ENCODE assay signal across 16 mouse cellular contexts in genomic region chr10:82780322-82780721, GRCm38 (mm10). TPM values are rescaled to one million over a fixed set of nuclear protein-coding genes. Genes with fewer than 3 reads are reported as not detected.
DNase-seq lines count a peak whose midpoint lies in the region; ATAC-seq and TF ChIP-seq lines count a peak whose summit lies in the region.
"Had no signal": no experiment of that assay in that cellular context is flagged by ENCODE, and none has a peak within 500 bp of the region (broad histone marks: within the 10 kb centered on the region; RNA-seq: fewer than 3 reads in every experiment).

No protein-coding gene starts in this region.

- H3K4me2 ChIP-seq in liver, postnatal 0 days (ENCODE audit: low read depth, low read length) = no peak overlapping the region
- no peak overlapping the region for H3K4me2 ChIP-seq in stomach, postnatal 0 days (replicated peaks; ENCODE audit: low read depth)
- H3K4me2 ChIP-seq: kidney, embryonic 15.5 days; lung, embryonic 15.5 days; midbrain, embryonic 13.5 days had no signal

- no peaks in the 10 kb centered on the region for H3K9me3 ChIP-seq in liver, postnatal 0 days (ENCODE audit: low read length)
- H3K9me3 ChIP-seq in stomach, postnatal 0 days (ENCODE audit: control insufficient read depth, low read length) = no peaks in the 10 kb centered on the region
- H3K9me3 ChIP-seq: embryonic facial prominence, embryonic 10.5 days; kidney, embryonic 15.5 days; lung, embryonic 15.5 days; midbrain, embryonic 13.5 days had no signal

- no peaks in the 10 kb centered on the region for H3K36me3 ChIP-seq in liver, postnatal 0 days (replicated peaks; ENCODE audit: insufficient read depth, low read length)
- no peaks in the 10 kb centered on the region for H3K36me3 ChIP-seq in stomach, postnatal 0 days (ENCODE audit: control insufficient read depth, insufficient read depth, low read length)
- H3K36me3 ChIP-seq: embryonic facial prominence, embryonic 10.5 days; kidney, embryonic 15.5 days; lung, embryonic 15.5 days; midbrain, embryonic 13.5 days had no signal

- peak; percentile 64 for ATAC-seq in liver, postnatal 0 days
- peak; percentile 67 for ATAC-seq in stomach, postnatal 0 days (ENCODE audit: low FRiP score, low TSS enrichment)
- ATAC-seq: midbrain, embryonic 13.5 days; Patski had no signal

- no peak for TF ChIP-seq CTCF in liver, postnatal 0 days (IDR thresholded peaks at IDR 0.05; ENCODE audit: low read depth)
- TF ChIP-seq CTCF in stomach, postnatal 0 days (IDR thresholded peaks at IDR 0.05; ENCODE audit: low read depth) = no peak
- TF ChIP-seq CTCF in cerebellum, adult 2 months (IDR thresholded peaks at IDR 0.05; ENCODE audit: borderline replicate concordance, insufficient read depth, low read depth, low read length) = no peak

- H3K9ac ChIP-seq in liver, postnatal 0 days (replicated peaks) = no peak overlapping the region
- no peak overlapping the region for H3K9ac ChIP-seq in stomach, postnatal 0 days (ENCODE audit: low read length)
- H3K9ac ChIP-seq: kidney, embryonic 15.5 days; lung, embryonic 15.5 days; midbrain, embryonic 13.5 days had no signal

- peaks cover 23% of the 10 kb centered on the region for H3K4me1 ChIP-seq in liver, postnatal 0 days (ENCODE audit: insufficient read depth)
- no peaks in the 10 kb centered on the region for H3K4me1 ChIP-seq in stomach, postnatal 0 days (replicated peaks; ENCODE audit: control insufficient read depth, insufficient read depth)
- H3K4me1 ChIP-seq in cerebellum, adult 2 months (ENCODE audit: control insufficient read depth, insufficient read depth, low read length) = no peaks in the 10 kb centered on the region; the same call in 1 of the 2 replicates
- H3K4me1 ChIP-seq: lung, embryonic 15.5 days; midbrain, embryonic 13.5 days had no signal

- 54% methylated on average over 3 of the region's 3 CpGs for WGBS in liver, postnatal 0 days (ENCODE audit: insufficient replicate concordance)
- WGBS in stomach, postnatal 0 days = 82% methylated on average over 3 of the region's 3 CpGs
- WGBS in cerebellum, adult 2 months = 94% methylated on average over 3 of the region's 3 CpGs

- no peak for TF ChIP-seq EP300 in liver, postnatal 0 days (IDR thresholded peaks at IDR 0.05; ENCODE audit: low read depth)
- no peak for TF ChIP-seq EP300 in stomach, postnatal 0 days (optimal IDR thresholded peaks at IDR 0.05)

- DNase-seq in spleen, postnatal 36 days (ENCODE audit: low spot score in 2 of 2) = peak; percentile 29 to 33
- DNase-seq in spleen, postnatal 4 days (ENCODE audit: low spot score in 2 of 2) = no peak
- DNase-seq in c-Kit-negative CD71-positive TER-119-positive erythroid progenitor cells, embryonic 14.5 days (ENCODE audit: low read depth, low spot score) = peak; percentile 48
- DNase-seq in liver, postnatal 0 days = no peak
- DNase-seq in stomach, postnatal 0 days (ENCODE audit: low spot score) = no peak
- no peak for DNase-seq in MN1 (ENCODE audit: low spot score)
- DNase-seq in adipocyte (ENCODE audit: low spot score) = no peak
- no peak for DNase-seq in cerebellum, adult 2 months
- DNase-seq: adrenal gland, postnatal 36 days; cerebellum, adult 18-20 months; gastrocnemius, postnatal 36 days had no signal

- no peaks in the 10 kb centered on the region for H3K27me3 ChIP-seq in liver, postnatal 0 days (ENCODE audit: insufficient read depth, low read length)
- no peaks in the 10 kb centered on the region for H3K27me3 ChIP-seq in stomach, postnatal 0 days (ENCODE audit: control insufficient read depth, insufficient read depth, low read length)
- H3K27me3 ChIP-seq in cerebellum, adult 2 months (ENCODE audit: control insufficient read depth, insufficient read depth, low read length) = no peaks in the 10 kb centered on the region
- H3K27me3 ChIP-seq: kidney, embryonic 15.5 days; lung, embryonic 15.5 days; midbrain, embryonic 13.5 days; Patski had no signal

- no peak overlapping the region for H3K27ac ChIP-seq in liver, postnatal 0 days (ENCODE audit: low read depth)
- H3K27ac ChIP-seq in stomach, postnatal 0 days (replicated peaks) = no peak overlapping the region
- no peak overlapping the region for H3K27ac ChIP-seq in cerebellum, adult 2 months (ENCODE audit: insufficient read depth, low read length)
- H3K27ac ChIP-seq: embryonic facial prominence, embryonic 10.5 days; kidney, embryonic 15.5 days; lung, embryonic 15.5 days; midbrain, embryonic 13.5 days had no signal

- no peak for TF ChIP-seq POLR2A in cerebellum, adult 2 months (IDR thresholded peaks at IDR 0.05; ENCODE audit: borderline replicate concordance, insufficient read depth, low read length)

- H3K4me3 ChIP-seq in liver, postnatal 0 days (ENCODE audit: low read depth, low read length) = no peak overlapping the region
- no peak overlapping the region for H3K4me3 ChIP-seq in stomach, postnatal 0 days (ENCODE audit: low read depth, low read length)
- no peak overlapping the region for H3K4me3 ChIP-seq in cerebellum, adult 2 months (replicated peaks; ENCODE audit: insufficient read depth, low read depth, low read length)
- H3K4me3 ChIP-seq: embryonic facial prominence, embryonic 10.5 days; kidney, embryonic 15.5 days; lung, embryonic 15.5 days; midbrain, embryonic 13.5 days had no signal

RNA-seq across cellular contexts. Expression of gene Nfyb, which starts 16.4 kb away (rescaled TPM):
- polyA plus RNA-seq in liver, postnatal 0 days (2015; fragmentation: Nextera tagmentation; extraction: Ambion mirVana) = 26.6 and 30.1 TPM in 2 replicates
- polyA plus RNA-seq in stomach, postnatal 0 days (2015; fragmentation: Nextera tagmentation; extraction: Ambion mirVana) = 20.3 and 23.8 TPM in 2 replicates
- polyA plus RNA-seq in cerebellum, adult 2 months (2012; rRNA removed) = 28.7 and 31.8 TPM in 2 replicates

RNA-seq across cellular contexts. Expression of gene Txnrd1, which starts 53.4 kb away (rescaled TPM):
- 26.7 and 28.1 TPM in 2 replicates for polyA plus RNA-seq in liver, postnatal 0 days (2015; fragmentation: Nextera tagmentation; extraction: Ambion mirVana)
- polyA plus RNA-seq in stomach, postnatal 0 days (2015; fragmentation: Nextera tagmentation; extraction: Ambion mirVana) = 61.9 TPM in 2 replicates
- polyA plus RNA-seq in cerebellum, adult 2 months (2012; rRNA removed) = 48.6 and 50.9 TPM in 2 replicates

Comparison
In these comparisons a context has a peak if more than half of its experiments do, and no peak if none do; other contexts are left out.
1. DNase-seq: peak in spleen, postnatal 36 days (2 of 2) and c-Kit-negative CD71-positive TER-119-positive erythroid progenitor cells, embryonic 14.5 days (single experiment); none in spleen, postnatal 4 days (0 of 2), liver, postnatal 0 days (single experiment), stomach, postnatal 0 days (single experiment), MN1 (single experiment), adipocyte (single experiment) and cerebellum, adult 2 months (0 of 2).